Mouse (Mus musculus) heart, postnatal 25 days (tissue): Measurements from ENCODE around the gene Ugt1a10. TPM values are rescaled to one million over a fixed set of nuclear protein-coding genes. Genes with fewer than 3 reads are reported as not detected.
"Not testable (repeated sequence)": the region's sequence is repeated elsewhere in the genome, so short reads cannot be mapped to it uniquely, and the experiment has no call there.

Experiments used
- DNase-seq: peaks from one replicate; pipeline ENCODE4 v3.0.0; 2022; ENCODE audit warnings: low spot score
- intact Hi-C: fragments of 180-260 bp; cut with DNase I; formaldehyde crosslinking; loops from one replicate; pipeline ENCODE4 v1.15.1; 2025
- total RNA-seq, 2 experiments: library from RNA; stranded (reverse); gene quantifications; 2 replicates each; pipeline ENCODE4 v1.2.3; 2021

The Ugt1a10 gene
- total RNA-seq, 2 experiments from 2014 or later: not detected

DNA sequence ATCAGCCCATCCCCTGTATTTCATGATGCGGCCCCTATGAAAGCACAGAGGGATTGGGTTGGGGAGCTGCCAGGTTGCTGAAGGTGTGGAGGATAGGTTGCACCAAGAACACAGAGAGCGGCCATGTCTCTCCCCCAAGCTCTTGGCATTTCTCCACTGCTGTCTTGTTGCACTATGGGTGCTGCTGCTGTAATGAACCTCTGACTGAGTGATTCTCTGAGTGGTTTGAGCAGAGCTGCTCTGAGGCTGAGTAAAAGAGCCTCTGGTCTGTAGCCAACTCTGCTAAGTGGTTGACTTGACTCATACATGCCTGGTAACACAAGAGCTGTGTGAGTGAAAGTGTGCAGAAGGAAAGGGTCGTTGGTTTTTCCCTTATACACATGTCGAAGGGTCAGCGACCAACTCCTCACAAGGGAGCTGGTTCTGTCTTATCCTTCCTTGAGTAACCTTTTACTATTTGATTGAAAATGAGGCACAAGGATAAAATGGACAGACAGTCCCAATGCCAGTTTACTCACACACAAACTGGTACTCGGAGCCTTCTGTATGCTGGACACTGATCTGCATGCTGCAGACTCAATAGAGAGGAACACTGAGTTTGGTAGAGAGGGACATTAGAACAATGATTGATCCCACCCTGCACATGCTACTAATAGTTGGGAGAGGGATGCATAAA is 80.2 kb downstream of the Ugt1a10 start:
- DNase-seq, intact Hi-C loops: not testable (repeated sequence)

DNA sequence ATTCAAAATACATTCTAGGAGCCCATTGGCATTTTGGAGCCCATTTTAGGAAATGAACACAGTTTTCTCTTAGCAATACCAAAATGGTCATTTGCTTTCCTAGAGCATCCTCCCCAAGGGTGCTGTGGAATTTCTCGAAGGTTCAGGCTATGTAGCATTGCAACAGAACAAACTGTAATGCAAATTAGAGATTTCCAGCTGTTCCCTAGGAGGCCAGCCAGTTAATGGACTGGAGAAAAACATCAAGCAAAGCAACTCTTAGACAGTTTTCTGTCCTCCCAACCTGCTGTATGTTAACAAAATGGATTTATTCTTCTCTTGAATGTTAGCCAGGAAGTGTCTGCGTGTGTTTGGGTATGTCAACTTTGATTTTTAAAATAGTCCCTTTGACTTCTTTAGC is 81.5 kb downstream of the Ugt1a10 start:
- DNase-seq: no peak
- intact Hi-C loops: no loop called here

GRCm38 (mm10) chr1:88137264-88137663 is 82.1 kb downstream of the Ugt1a10 start:
- no peak for DNase-seq

GRCm38 (mm10) chr1:88138145-88138544 is 83.0 kb downstream of the Ugt1a10 start:
- no peak for DNase-seq
- intact Hi-C loops: no loop called here

More at GRCm38 (mm10) chr1:88137264-88137663, 82.1 kb downstream of the Ugt1a10 start:
- intact Hi-C loops: no loop called here

- intact Hi-C loops, DNase-seq: not testable (repeated sequence)
Observed at GRCm38 (mm10) chr1:88140492-88140891, 85.3 kb downstream of the Ugt1a10 start.

- DNase-seq, intact Hi-C loops: not testable (repeated sequence)
Observed at GRCm38 (mm10) chr1:88143966-88144675, 88.9 kb downstream of the Ugt1a10 start.

DNA sequence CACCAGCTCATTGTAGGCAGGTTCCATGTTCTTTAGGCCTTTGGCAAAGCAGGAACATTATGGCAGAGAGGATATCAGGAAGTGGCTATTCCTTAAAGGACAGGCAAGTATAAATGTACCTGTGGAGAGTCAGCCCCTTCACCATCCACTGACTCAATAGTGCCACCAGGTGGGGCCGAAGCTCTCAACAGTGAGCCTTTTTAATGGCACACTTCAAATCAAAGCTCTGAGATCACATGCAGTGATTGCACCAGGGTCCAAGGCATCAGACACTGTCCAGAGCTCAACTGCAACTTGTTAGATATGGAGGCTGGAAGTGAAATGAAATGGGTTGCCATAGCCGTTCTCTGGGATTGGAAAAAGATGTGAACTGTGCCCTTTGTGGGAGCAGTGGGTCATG is 90.1 kb downstream of the Ugt1a10 start:
- DNase-seq, intact Hi-C loops: not testable (repeated sequence)

- intact Hi-C loops, DNase-seq: not testable (repeated sequence)
Observed at GRCm38 (mm10) chr1:88150133-88150532, 94.9 kb downstream of the Ugt1a10 start.

DNA sequence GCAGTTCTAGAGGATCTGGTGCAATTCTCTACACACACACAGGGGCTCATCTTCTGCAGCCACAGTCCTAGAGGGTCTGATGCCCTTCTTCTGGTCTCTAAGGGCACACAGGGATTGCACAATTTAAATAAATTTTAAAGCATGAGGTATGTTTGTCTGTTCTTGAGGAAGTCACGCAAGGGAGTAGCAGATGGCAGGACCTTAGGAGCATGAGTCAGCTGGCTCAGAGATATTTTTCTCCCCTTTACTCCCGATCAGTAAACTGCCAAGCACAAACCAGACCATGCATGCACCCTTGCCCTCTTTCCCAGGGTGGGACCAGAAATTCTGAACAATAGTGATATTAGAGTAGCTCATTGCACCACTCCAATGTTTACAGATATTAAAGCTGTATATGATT is 103.2 kb downstream of the Ugt1a10 start:
- no peak for DNase-seq
- intact Hi-C loops: no loop called here

- intact Hi-C loops: no loop called here
Observed at GRCm38 (mm10) chr1:88165711-88166110, 110.5 kb downstream of the Ugt1a10 start, which contains the start of gene Ugt1a5. Ugt1a5 (plus strand) TSS chr1:88166012.

GRCm38 (mm10) chr1:88172190-88172589 is 117.0 kb downstream of the Ugt1a10 start:
- DNase-seq, intact Hi-C loops: not testable (repeated sequence)

More at GRCm38 (mm10) chr1:88165711-88166110, 110.5 kb downstream of the Ugt1a10 start, which contains the start of gene Ugt1a5:
- no peak for DNase-seq

DNA sequence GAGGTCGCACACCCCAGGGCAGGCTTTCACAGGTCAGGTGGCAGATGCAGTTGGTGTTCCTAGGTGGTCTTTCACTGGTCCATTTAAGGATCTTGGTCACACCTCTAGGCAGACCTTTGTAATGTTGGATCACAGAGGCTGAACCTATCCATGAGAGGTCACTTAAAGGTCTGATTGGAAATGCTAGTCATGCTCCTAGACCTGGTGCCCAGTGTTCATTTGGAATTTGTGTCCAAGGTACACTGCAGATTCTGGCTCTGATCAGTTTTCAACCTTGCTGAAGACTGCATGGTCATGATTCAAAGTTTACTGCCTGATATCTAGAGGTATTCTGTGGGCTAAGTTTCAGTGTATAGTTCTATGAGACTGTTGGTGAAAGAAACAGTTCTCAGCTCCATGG is 124.5 kb downstream of the Ugt1a10 start:
- intact Hi-C loops: no loop called here

GRCm38 (mm10) chr1:88186325-88186935 is 131.2 kb downstream of the Ugt1a10 start:
- intact Hi-C loops: no loop called here

More for the DNA sequence above, 124.5 kb downstream of the Ugt1a10 start:
- no peak for DNase-seq

GRCm38 (mm10) chr1:88192136-88192535 is 136.9 kb downstream of the Ugt1a10 start:
- no peak for DNase-seq
- intact Hi-C loops: no loop called here

More at GRCm38 (mm10) chr1:88186325-88186935, 131.2 kb downstream of the Ugt1a10 start:
- no peak for DNase-seq

DNA sequence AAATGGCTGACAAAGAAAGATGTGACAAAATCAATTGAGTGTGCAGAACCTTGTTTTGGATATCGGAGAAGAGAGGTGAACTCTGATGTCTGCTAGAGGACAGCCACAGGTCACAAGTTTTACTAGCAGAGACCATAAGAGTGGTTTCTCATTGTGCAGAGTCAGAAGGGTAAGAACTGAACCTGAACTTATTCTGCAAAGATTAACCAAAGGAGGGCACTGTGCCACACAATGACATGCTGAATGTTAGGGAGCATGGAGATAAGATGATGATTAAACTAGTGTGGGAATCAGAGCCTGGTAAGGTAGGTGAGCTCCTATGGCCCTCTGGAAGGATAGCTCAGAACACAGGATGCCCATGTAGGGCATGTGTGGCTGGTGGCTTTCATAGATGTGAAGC is 140.5 kb downstream of the Ugt1a10 start:
- intact Hi-C loops: no loop called here
- no peak for DNase-seq

GRCm38 (mm10) chr1:88197443-88197842 is 142.3 kb downstream of the Ugt1a10 start:
- intact Hi-C loops: no loop called here
- DNase-seq: no peak

DNA sequence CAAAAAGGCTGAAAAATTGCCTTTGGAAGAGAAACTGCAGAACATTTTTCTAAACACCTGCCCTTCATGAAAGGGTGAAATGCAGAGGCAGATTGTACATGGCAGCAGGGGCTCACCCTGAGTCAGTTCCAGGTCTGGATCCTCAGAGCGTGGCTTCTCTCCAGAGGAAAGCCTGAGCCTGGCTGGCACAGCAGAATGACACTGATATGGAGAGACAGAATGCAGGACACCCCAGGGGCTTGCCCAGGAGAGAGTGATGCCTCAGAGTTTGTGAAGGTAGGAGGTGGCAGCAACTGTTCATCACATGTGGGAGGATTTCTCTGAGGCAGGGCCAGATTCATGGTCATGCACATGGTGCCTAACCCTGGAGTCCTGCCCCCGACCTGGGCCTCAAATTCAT is 144.8 kb downstream of the Ugt1a10 start:
- no peak for DNase-seq
- intact Hi-C loops: no loop called here

- DNase-seq: no peak
- intact Hi-C loops: no loop called here
Observed at GRCm38 (mm10) chr1:88200456-88200855, 145.3 kb downstream of the Ugt1a10 start, which contains the start of gene Ugt1a2. Ugt1a2 (plus strand) TSS chr1:88200601.

DNA sequence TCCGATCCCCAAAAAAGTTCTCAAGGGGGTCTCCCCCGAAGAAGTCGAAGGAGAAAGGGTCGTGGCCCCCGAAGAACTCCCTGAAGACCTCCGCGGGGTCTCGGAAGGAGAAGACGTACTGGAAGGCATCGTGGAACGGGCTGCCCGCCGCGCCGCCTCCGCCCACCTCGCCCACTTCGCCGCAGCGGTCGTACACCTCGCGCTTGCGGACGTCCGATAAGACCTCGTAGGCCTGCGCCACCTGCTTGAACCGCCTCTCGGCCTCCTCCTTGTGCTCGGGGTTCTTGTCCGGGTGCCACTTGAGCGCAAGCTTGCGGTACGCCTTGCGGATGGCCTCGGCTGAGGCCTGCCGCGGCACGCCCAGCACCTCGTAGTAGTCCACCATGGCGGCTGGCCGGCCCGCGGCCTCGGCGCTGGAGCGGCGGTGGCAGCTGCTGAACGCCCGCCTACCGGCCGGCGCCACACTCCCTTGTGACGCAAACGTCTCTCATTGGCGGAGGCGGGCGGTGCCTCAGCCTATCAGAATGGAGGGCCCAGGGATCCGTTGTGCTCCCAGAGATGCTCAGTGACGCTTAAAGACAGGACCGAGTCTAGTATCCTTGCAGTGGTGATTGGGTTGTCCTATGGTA is 150.2 kb downstream of the Ugt1a10 start, which contains the start of gene Dnajb3:
TSS of gene Dnajb3 (minus strand) at position 489 of the 629 bp plus-strand sequence.
- intact Hi-C loops: no loop called here
- DNase-seq: no peak

DNA sequence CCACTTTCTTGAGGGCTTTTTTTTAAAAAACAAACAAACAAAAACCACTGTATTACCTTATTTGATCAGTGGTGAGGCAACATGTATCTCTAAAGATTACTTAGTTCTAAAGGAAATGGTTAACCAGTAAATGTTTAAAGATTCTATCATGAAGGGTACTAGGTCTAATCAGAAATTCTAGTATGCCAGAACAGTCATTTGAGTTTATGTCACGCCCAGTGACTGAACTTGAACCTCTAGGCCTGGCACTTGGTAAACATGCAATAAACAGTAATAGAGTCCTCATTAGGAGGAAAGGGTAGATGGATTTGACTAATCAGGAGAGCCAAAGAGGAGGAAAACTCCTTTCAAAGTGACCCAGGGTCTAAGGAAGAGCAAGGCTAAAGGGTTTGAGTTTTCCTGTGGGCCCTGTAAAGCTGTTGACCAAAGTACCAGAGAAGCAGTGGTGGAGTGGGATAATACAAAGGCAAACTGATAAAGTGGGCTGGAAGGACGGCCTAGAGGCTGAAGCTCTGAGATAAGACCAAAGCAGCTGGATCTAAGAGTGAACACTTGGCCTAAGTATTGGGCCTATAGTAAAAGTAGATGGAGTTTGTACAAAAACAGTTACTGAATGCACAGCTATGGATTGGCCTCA is 151.8 kb downstream of the Ugt1a10 start:
- intact Hi-C loops: no loop called here
- DNase-seq: no peak
